Mouse (Mus musculus): Measurements from ENCODE around the gene Tmem176b.

Gene Tmem176b

GRCm38 (mm10) chr6:48801897-48802296 lies 39.4 kb downstream of the Tmem176b start:
- DNase-seq (ENCODE audit: extremely low read depth, low read depth, low spot score) = no peak

- DNase-seq (ENCODE audit: extremely low read depth, low read depth, low spot score) = no peak
Measured at GRCm38 (mm10) chr6:48787867-48788266, 53.4 kb downstream of the Tmem176b start.

GRCm38 (mm10) chr6:48785601-48786000 lies 55.7 kb downstream of the Tmem176b start:
- no peak for DNase-seq (ENCODE audit: extremely low read depth, low read depth, low spot score)

GRCm38 (mm10) chr6:48785189-48785588 lies 56.1 kb downstream of the Tmem176b start:
- peak; percentile 82 for DNase-seq (ENCODE audit: extremely low read depth, low read depth, low spot score)

- DNase-seq (ENCODE audit: extremely low read depth, low read depth, low spot score) = no peak
Measured at GRCm38 (mm10) chr6:48784406-48784805, 56.9 kb downstream of the Tmem176b start.
